Mouse (Mus musculus) liver, adult 2 months (tissue): Measurements from ENCODE around the gene Ebf4. TPM values are rescaled to one million over a fixed set of nuclear protein-coding genes. Genes with fewer than 3 reads are reported as not detected.

Experiments
- DNase-seq: peaks from one replicate; pipeline ENCODE4 v3.0.0-alpha.2; 2011; ENCODE audit warnings: low read depth, low spot score; ENCODE audit errors: extremely low read depth
- H3K27ac ChIP-seq: fragments of 200-500 bp; replicated peaks from 2 replicates; pipeline ENCODE4 v1.5.1; 2012; ENCODE audit warnings: low read depth, mild to moderate bottlenecking, control low read depth, inconsistent platforms, low read length; ENCODE audit not compliant: insufficient read depth
- H3K27me3 ChIP-seq: fragments of 200-500 bp; 2 replicates; pipeline ENCODE4 v1.6.1; 2012; ENCODE audit warnings: mild to moderate bottlenecking, moderate library complexity, low read length, inconsistent platforms; ENCODE audit not compliant: control insufficient read depth, insufficient read depth
- H3K36me3 ChIP-seq: fragments of 200-500 bp; 2 replicates; pipeline ENCODE4 v1.6.1; 2012; ENCODE audit warnings: low read length, inconsistent platforms; ENCODE audit not compliant: control insufficient read depth, insufficient read depth
- H3K4me1 ChIP-seq: fragments of 200-500 bp; 2 replicates; pipeline ENCODE4 v1.6.1; 2011; ENCODE audit warnings: low read length; ENCODE audit not compliant: control insufficient read depth, insufficient read depth
- H3K4me3 ChIP-seq: fragments of 200-500 bp; 2 replicates; pipeline ENCODE4 v1.5.1; 2011; ENCODE audit warnings: low read depth, mild to moderate bottlenecking, control low read depth, low read length, moderate library complexity; ENCODE audit not compliant: insufficient read depth
- H3K79me2 ChIP-seq: fragments of 200-500 bp; 2 replicates; pipeline ENCODE4 v1.6.1; 2012; ENCODE audit warnings: inconsistent platforms, mild to moderate bottlenecking, low read length, moderate library complexity; ENCODE audit not compliant: control insufficient read depth, insufficient read depth
- H3K9ac ChIP-seq: fragments of 200-500 bp; 2 replicates; pipeline ENCODE4 v1.6.1; 2012; ENCODE audit warnings: low read depth, mild to moderate bottlenecking, control low read depth, inconsistent platforms, low read length
- CTCF ChIP-seq: fragments of 200-500 bp; IDR thresholded peaks from 2 replicates; pipeline ENCODE4 v1.5.1; 2011; ENCODE audit warnings: low read depth, low read length, control low read depth
- POLR2A ChIP-seq: fragments of 200-500 bp; IDR thresholded peaks from 2 replicates; pipeline ENCODE4 v1.6.1; 2011; ENCODE audit warnings: low read length, control low read depth; ENCODE audit not compliant: insufficient read depth; ENCODE audit errors: extremely low read depth
- WGBS: fragments of 180-500 bp; shearing (Covaris S2); methylation state at CpG from one replicate; pipeline ENCODE4 v1.1.7; 2018; 5-methylcytosine and 5-hydroxymethylcytosine counted together
- polyA plus RNA-seq: library from polyadenylated mRNA; depleted of rRNA; stranded (reverse); fragments of >200 nt; gene quantifications from 2 replicates; pipeline ENCODE4 v1.2.3, GENCODE M21; 2012; rRNA removed
- total RNA-seq: library from RNA; depleted of rRNA; stranded (reverse); fragments of >200 nt; gene quantifications from 2 replicates; pipeline ENCODE4 v1.2.3, GENCODE M21; 2014; rRNA removed

The Ebf4 gene
- total and polyA plus RNA-seq, 2 experiments: 0.09 to 0.22 TPM

- WGBS: 83% methylated on average over 1 of the region's 1 CpGs
- Histone ChIP-seq H3K4me3 (no peak within 1 kb of the TSS), H3K79me2 (no peaks in the 10 kb centered on the region), H3K9ac (no peak within 1 kb of the TSS), H3K36me3 (no peaks in the 10 kb centered on the region), H3K27me3 (no peaks in the 10 kb centered on the region), H3K27ac (no peak within 1 kb of the TSS), H3K4me1 (no peaks in the 10 kb centered on the region)
- TF ChIP-seq POLR2A: no peak
- no peak for TF ChIP-seq CTCF
- no peak for DNase-seq
Observed at GRCm38 (mm10) chr2:130404939-130405338, 110.0 kb downstream of the Ebf4 start, which contains the start of the genes Gm28372 and 1700020A23Rik. Gene Gm28372, plus strand, starts transcription at chr2:130405239. Gene 1700020A23Rik, plus strand, starts transcription at chr2:130405259.

- Histone ChIP-seq H3K9ac (no peak within 1 kb of the TSS), H3K4me1 (no peaks in the 10 kb centered on the region), H3K36me3 (no peaks in the 10 kb centered on the region), H3K4me3 (no peak within 1 kb of the TSS), H3K79me2 (no peaks in the 10 kb centered on the region), H3K27me3 (no peaks in the 10 kb centered on the region), H3K27ac (no peak within 1 kb of the TSS)
- no peak for DNase-seq
- TF ChIP-seq CTCF (no peak), POLR2A (no peak)
- 100% methylated on average over 2 of the region's 2 CpGs for WGBS
Observed at GRCm38 (mm10) chr2:130406178-130406577, 111.2 kb downstream of the Ebf4 start, which contains the start of gene Tmem239. Gene Tmem239, plus strand, starts transcription at chr2:130406478.

GRCm38 (mm10) chr2:130408194-130408593, 113.2 kb downstream of the Ebf4 start:
- no peak overlapping the region for H3K4me3 ChIP-seq
- H3K79me2 ChIP-seq: no peaks in the 10 kb centered on the region
- no peaks in the 10 kb centered on the region for H3K36me3 ChIP-seq
- H3K27ac ChIP-seq: no peak overlapping the region
- 25% methylated on average over 6 of the region's 6 CpGs for WGBS
- DNase-seq: no peak
- H3K9ac ChIP-seq: no peak overlapping the region
- no peaks in the 10 kb centered on the region for H3K4me1 ChIP-seq
- TF ChIP-seq POLR2A (no peak), CTCF (no peak)
- no peaks in the 10 kb centered on the region for H3K27me3 ChIP-seq

GRCm38 (mm10) chr2:130411558-130412495, 116.9 kb downstream of the Ebf4 start:
- no peak overlapping the region for H3K27ac ChIP-seq
- WGBS: 34% methylated on average over 16 of the region's 16 CpGs
- H3K4me3 ChIP-seq: no peak overlapping the region
- DNase-seq: peak; percentile 43
- no peak overlapping the region for H3K9ac ChIP-seq
- TF ChIP-seq POLR2A (no peak), CTCF (peak; percentile 95)
- H3K36me3 ChIP-seq: no peaks in the 10 kb centered on the region
- H3K27me3 ChIP-seq: no peaks in the 10 kb centered on the region
- no peaks in the 10 kb centered on the region for H3K4me1 ChIP-seq
- no peaks in the 10 kb centered on the region for H3K79me2 ChIP-seq

GRCm38 (mm10) chr2:130412775-130413174, 117.8 kb downstream of the Ebf4 start:
- Histone ChIP-seq H3K4me3 (no peak overlapping the region), H3K79me2 (no peaks in the 10 kb centered on the region), H3K27ac (no peak overlapping the region), H3K9ac (no peak overlapping the region), H3K4me1 (no peaks in the 10 kb centered on the region), H3K36me3 (no peaks in the 10 kb centered on the region), H3K27me3 (no peaks in the 10 kb centered on the region)
- TF ChIP-seq CTCF: no peak
- TF ChIP-seq POLR2A: no peak
- no peak for DNase-seq
- 77% methylated on average over 3 of the region's 3 CpGs for WGBS

GRCm38 (mm10) chr2:130414094-130414856, 119.3 kb downstream of the Ebf4 start:
- H3K9ac ChIP-seq: no peak overlapping the region
- WGBS: 79% methylated on average over 6 of the region's 6 CpGs
- H3K79me2 ChIP-seq: no peaks in the 10 kb centered on the region
- no peak overlapping the region for H3K4me3 ChIP-seq
- DNase-seq: no peak
- no peak for TF ChIP-seq POLR2A
- 0 out of 2 replicates have a peak, but pooled peaks have one; percentile 5 for TF ChIP-seq CTCF
- no peak overlapping the region for H3K27ac ChIP-seq
- H3K4me1 ChIP-seq: no peaks in the 10 kb centered on the region
- H3K36me3 ChIP-seq: peaks cover 4% of the 10 kb centered on the region
- H3K27me3 ChIP-seq: no peaks in the 10 kb centered on the region

Other genes starting within 250 kb of the Ebf4 start
- gene Tgm6, start 182.8 kb upstream of the Ebf4 start, total RNA-seq: not detected in 2 replicates
- gene Tgm6, start 182.8 kb upstream of the Ebf4 start, polyA plus RNA-seq: not detected in 2 replicates
- gene Snrpb, start 115.8 kb upstream of the Ebf4 start, total RNA-seq: 53.6 and 72.0 TPM in 2 replicates
- 143 and 209 TPM in 2 replicates for gene Snrpb, start 115.8 kb upstream of the Ebf4 start, polyA plus RNA-seq
- not detected in 2 replicates for gene Tmc2, start 100.0 kb upstream of the Ebf4 start, total RNA-seq
- not detected in 2 replicates for gene Tmc2, start 100.0 kb upstream of the Ebf4 start, polyA plus RNA-seq
- gene Nop56, start 20.7 kb upstream of the Ebf4 start, total RNA-seq: 12.2 and 12.6 TPM in 2 replicates
- 15.1 and 27.0 TPM in 2 replicates for gene Nop56, start 20.7 kb upstream of the Ebf4 start, polyA plus RNA-seq
- gene Idh3b, start 10.6 kb upstream of the Ebf4 start, total RNA-seq: 288 and 295 TPM in 2 replicates
- gene Idh3b, start 10.6 kb upstream of the Ebf4 start, polyA plus RNA-seq: 230 and 257 TPM in 2 replicates
- 0.46 and 0.54 TPM in 2 replicates for gene Cpxm1, start 102.4 kb downstream of the Ebf4 start, total RNA-seq
- gene Cpxm1, start 102.4 kb downstream of the Ebf4 start, polyA plus RNA-seq: 1.4 and 1.6 TPM in 2 replicates
- gene Gm28372, start 110.1 kb downstream of the Ebf4 start, total RNA-seq: not detected in 2 replicates
- not detected in 2 replicates for gene Gm28372, start 110.1 kb downstream of the Ebf4 start, polyA plus RNA-seq
- not detected in 2 replicates for gene 1700020A23Rik, start 110.1 kb downstream of the Ebf4 start, total RNA-seq
- not detected in 2 replicates for gene 1700020A23Rik, start 110.1 kb downstream of the Ebf4 start, polyA plus RNA-seq
- not detected in 2 replicates for gene Tmem239, start 111.3 kb downstream of the Ebf4 start, total RNA-seq
- not detected in 2 replicates for gene Tmem239, start 111.3 kb downstream of the Ebf4 start, polyA plus RNA-seq
- 25.6 and 27.2 TPM in 2 replicates for gene Vps16, start 129.2 kb downstream of the Ebf4 start, total RNA-seq
- gene Vps16, start 129.2 kb downstream of the Ebf4 start, polyA plus RNA-seq: 22.6 and 43.2 TPM in 2 replicates
- 6.3 and 7.2 TPM in 2 replicates for gene Pced1a, start 129.5 kb downstream of the Ebf4 start, total RNA-seq
- 23.3 and 29.0 TPM in 2 replicates for gene Pced1a, start 129.5 kb downstream of the Ebf4 start, polyA plus RNA-seq
- gene Ptpra, start 155.1 kb downstream of the Ebf4 start, total RNA-seq: 24.8 and 25.9 TPM in 2 replicates
- 19.6 and 23.9 TPM in 2 replicates for gene Ptpra, start 155.1 kb downstream of the Ebf4 start, polyA plus RNA-seq